Mouse (Mus musculus) limb, embryonic 11.5 days (tissue): ENCODE results near the gene Defb45. TPM values are rescaled to one million over a fixed set of nuclear protein-coding genes. Genes with fewer than 3 reads are reported as not detected.

ENCODE experiments used
- ATAC-seq: fragments of 200-750 bp; cut with Nextera tagmentation; 2 replicates; pipeline ENCODE4 v1.8.0; 2017; ENCODE audit warnings: low read depth; ENCODE audit not compliant: insufficient number of reproducible peaks, low FRiP score, low TSS enrichment
- DNase-seq: peaks from one replicate; pipeline ENCODE4 v3.0.0-alpha.2; 2015; ENCODE audit warnings: low spot score
- H3K27ac ChIP-seq: fragments of 300-500 bp; sonication (generic); replicated peaks from 2 replicates; pipeline ENCODE4 v1.5.1; 2014; ENCODE audit warnings: low read depth, mild to moderate bottlenecking, low read length
- H3K27me3 ChIP-seq: fragments of 300-500 bp; sonication (generic); 2 replicates; pipeline ENCODE4 v1.6.1; 2014; ENCODE audit warnings: mild to moderate bottlenecking, low read length, mixed read lengths; ENCODE audit not compliant: control insufficient read depth, insufficient read depth
- H3K36me3 ChIP-seq: fragments of 300-500 bp; sonication (generic); 2 replicates; pipeline ENCODE4 v1.6.1; 2014; ENCODE audit warnings: mild to moderate bottlenecking, low read length, moderate library complexity, mixed read lengths; ENCODE audit not compliant: control insufficient read depth, insufficient read depth
- H3K4me1 ChIP-seq: fragments of 300-500 bp; sonication (generic); 2 replicates; pipeline ENCODE4 v1.6.1; 2014; ENCODE audit warnings: low read length, mixed read lengths; ENCODE audit not compliant: control insufficient read depth, insufficient read depth
- H3K4me2 ChIP-seq: fragments of 300-500 bp; sonication (generic); 2 replicates; pipeline ENCODE4 v1.6.1; 2014; ENCODE audit warnings: low read depth, mild to moderate bottlenecking, moderate library complexity; ENCODE audit not compliant: severe bottlenecking
- H3K4me3 ChIP-seq: fragments of 300-500 bp; sonication (generic); 2 replicates; pipeline ENCODE4 v1.5.1; 2014; ENCODE audit warnings: low read depth, low read length
- H3K9ac ChIP-seq: fragments of 300-500 bp; sonication (generic); 2 replicates; pipeline ENCODE4 v1.6.1; 2014; ENCODE audit warnings: mild to moderate bottlenecking, low read length
- H3K9me3 ChIP-seq: fragments of 300-500 bp; sonication (generic); 2 replicates; pipeline ENCODE4 v1.6.1; 2016; ENCODE audit warnings: low read length; ENCODE audit not compliant: control insufficient read depth
- WGBS: fragments of 180-500 bp; shearing (Covaris S2); extraction: QIAGEN DNeasy Blood & Tissue Kit; methylation state at CpG from one replicate; pipeline ENCODE4 v1.1.7; 2014; 5-methylcytosine and 5-hydroxymethylcytosine counted together
- polyA plus RNA-seq: library from polyadenylated mRNA; unstranded; fragments of >200 nt; fragmentation: Nextera tagmentation; extraction: Ambion mirVana; gene quantifications from 2 replicates; pipeline ENCODE4 v1.2.1, GENCODE M21; 2014

Defb45 gene
- polyA plus RNA-seq: not detected in 2 replicates

DNA sequence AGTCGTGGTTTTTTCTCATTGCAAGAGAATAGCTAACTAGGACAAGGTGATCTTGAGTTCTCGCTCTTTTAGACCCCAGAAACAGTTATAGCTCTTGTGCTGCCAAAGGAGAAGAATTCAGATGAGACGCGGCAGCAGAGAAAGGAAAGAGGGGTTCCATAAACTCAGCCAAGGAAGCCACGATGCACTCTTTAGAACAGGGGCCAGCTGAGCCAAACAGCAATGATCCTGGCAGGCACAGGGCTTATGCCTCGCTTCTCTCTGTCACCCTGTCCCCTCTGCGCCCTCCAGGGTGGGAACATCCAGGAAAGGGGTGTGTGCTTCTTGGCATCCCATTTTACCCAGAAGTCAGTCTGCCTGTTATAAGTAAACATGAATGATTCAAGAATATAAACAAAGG lies at the start of gene Defb45:
Gene Defb45, minus strand, starts transcription at position 101 of the 400 bp plus-strand sequence.
- no peak within 1 kb of the TSS for H3K9ac ChIP-seq
- no peak for DNase-seq
- ATAC-seq: no peak
- H3K36me3 ChIP-seq: no peaks in the 10 kb centered on the region
- H3K4me3 ChIP-seq: no peak within 1 kb of the TSS
- H3K9me3 ChIP-seq: no peaks in the 10 kb centered on the region
- H3K27me3 ChIP-seq: no peaks in the 10 kb centered on the region
- no peak within 1 kb of the TSS for H3K27ac ChIP-seq
- WGBS: 66% methylated on average over 7 of the region's 7 CpGs
- H3K4me2 ChIP-seq: no peak within 1 kb of the TSS
- no peaks in the 10 kb centered on the region for H3K4me1 ChIP-seq

DNA sequence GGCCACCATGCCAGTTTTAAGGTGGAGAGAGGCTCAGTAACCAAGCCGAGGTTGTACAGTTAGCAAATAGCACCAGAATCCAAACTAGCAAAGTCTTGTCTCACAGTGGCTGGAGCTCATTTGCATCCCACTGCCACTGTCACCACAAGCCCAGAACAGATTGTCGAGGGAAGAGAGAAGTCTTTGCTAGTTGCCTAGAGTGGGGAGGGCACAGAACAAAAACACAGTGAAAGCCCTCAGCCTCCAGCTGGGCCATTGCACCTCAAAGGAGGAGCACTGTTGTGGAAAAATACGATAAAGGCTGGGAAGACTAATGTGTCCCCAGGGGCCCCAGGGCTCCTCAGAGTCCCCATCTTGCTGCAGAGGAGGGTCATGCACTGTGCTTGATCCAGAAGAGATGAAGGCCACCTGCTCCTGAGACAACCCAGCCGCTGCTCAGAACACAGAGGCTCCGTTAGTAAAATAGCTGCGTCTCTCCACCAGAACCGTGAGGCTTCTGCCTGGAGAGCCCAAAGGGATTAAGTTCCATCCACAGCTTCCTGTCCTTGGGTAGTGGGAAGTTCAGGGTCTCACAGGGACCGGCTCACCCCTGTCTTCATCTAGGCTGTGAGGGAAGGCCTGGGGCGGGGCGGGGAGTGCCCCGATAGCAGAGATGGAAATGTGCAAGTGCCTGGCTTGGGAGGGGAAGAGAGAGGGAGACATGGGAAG lies 40.4 kb upstream of the Defb45 start:
- no peak overlapping the region for H3K4me2 ChIP-seq
- H3K9ac ChIP-seq: no peak overlapping the region
- no peak for ATAC-seq
- no peak overlapping the region for H3K4me3 ChIP-seq
- H3K36me3 ChIP-seq: no peaks in the 10 kb centered on the region
- H3K4me1 ChIP-seq: no peaks in the 10 kb centered on the region
- WGBS: 40% methylated on average over 11 of the region's 11 CpGs
- H3K9me3 ChIP-seq: no peaks in the 10 kb centered on the region
- no peak for DNase-seq
- no peaks in the 10 kb centered on the region for H3K27me3 ChIP-seq
- no peak overlapping the region for H3K27ac ChIP-seq

DNA sequence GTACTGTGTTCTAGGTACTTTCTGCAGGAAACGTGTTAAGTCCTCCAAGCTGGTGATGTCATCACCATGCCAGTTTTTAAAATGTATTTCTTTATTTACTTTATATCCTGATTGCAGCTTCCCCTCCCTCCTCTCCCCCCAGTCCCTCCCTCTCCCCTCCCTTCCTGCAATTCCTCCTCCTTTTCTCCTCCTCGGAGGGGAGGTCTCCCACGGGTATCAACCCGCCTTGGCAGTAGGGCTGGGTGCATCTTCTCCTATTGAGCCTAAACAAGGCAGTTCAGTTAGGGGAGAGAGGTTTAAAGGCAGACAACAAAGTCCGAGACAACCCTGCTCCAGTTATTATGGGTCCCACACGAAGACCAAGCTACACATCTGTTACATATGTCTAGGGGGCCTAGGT lies 39.7 kb upstream of the Defb45 start:
- no peak overlapping the region for H3K9ac ChIP-seq
- H3K36me3 ChIP-seq: no peaks in the 10 kb centered on the region
- no peak overlapping the region for H3K4me2 ChIP-seq
- H3K4me3 ChIP-seq: no peak overlapping the region
- DNase-seq (no peak), ATAC-seq (no peak)
- H3K4me1 ChIP-seq: no peaks in the 10 kb centered on the region
- no peaks in the 10 kb centered on the region for H3K27me3 ChIP-seq
- no peak overlapping the region for H3K27ac ChIP-seq
- WGBS: 61% methylated on average over 6 of the region's 6 CpGs
- no peaks in the 10 kb centered on the region for H3K9me3 ChIP-seq

DNA sequence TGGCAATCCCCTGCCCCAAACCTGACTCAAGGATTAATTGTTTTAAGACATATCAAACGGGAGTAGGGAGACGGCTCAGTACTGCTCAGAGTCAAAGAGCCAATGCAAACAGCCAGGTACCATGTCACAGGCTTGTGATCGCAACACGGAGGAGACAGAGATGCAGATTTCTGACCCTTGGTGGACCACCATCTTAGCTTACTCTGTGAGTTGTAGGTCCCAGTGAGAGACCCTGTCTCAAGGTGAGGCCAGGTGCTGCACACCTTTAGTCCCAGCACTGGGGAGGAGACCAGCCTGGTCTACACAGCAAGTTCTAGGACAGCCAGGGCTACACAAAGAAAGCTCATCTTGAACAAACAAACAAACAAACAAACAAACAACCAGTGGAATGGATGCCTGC lies 38.2 kb upstream of the Defb45 start:
- peaks cover 3% of the 10 kb centered on the region; the same call in 1 of the 2 replicates for H3K4me1 ChIP-seq
- no peak overlapping the region for H3K4me3 ChIP-seq
- H3K36me3 ChIP-seq: no peaks in the 10 kb centered on the region
- H3K9ac ChIP-seq: no peak overlapping the region
- WGBS: 87% methylated on average over 4 of the region's 4 CpGs
- no peak for DNase-seq
- no peaks in the 10 kb centered on the region for H3K9me3 ChIP-seq
- no peak for ATAC-seq
- no peak overlapping the region for H3K4me2 ChIP-seq
- H3K27me3 ChIP-seq: no peaks in the 10 kb centered on the region
- H3K27ac ChIP-seq: no peak overlapping the region

DNA sequence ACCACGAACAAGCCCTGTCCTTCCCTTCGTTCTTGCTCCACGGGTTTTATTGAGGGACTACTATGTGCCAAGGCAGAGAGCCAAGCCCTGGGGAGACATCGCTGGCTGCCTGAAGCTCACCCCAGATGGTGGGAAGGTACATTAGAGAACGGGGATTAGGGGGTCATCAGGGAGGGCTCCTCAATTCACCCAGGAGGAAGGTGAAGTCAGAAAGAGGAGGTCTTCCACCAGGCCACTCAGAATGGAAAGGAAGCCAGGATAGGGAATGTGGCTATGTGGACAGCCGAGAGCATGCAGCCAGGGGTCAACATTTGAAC lies 37.8 kb upstream of the Defb45 start:
- H3K9ac ChIP-seq: no peak overlapping the region
- peaks cover 3% of the 10 kb centered on the region; the same call in 1 of the 2 replicates for H3K4me1 ChIP-seq
- H3K27ac ChIP-seq: no peak overlapping the region
- 89% methylated on average over 6 of the region's 6 CpGs for WGBS
- no peak overlapping the region for H3K4me3 ChIP-seq
- ATAC-seq (no peak), DNase-seq (no peak)
- no peak overlapping the region for H3K4me2 ChIP-seq
- no peaks in the 10 kb centered on the region for H3K9me3 ChIP-seq
- no peaks in the 10 kb centered on the region for H3K27me3 ChIP-seq
- H3K36me3 ChIP-seq: no peaks in the 10 kb centered on the region

DNA sequence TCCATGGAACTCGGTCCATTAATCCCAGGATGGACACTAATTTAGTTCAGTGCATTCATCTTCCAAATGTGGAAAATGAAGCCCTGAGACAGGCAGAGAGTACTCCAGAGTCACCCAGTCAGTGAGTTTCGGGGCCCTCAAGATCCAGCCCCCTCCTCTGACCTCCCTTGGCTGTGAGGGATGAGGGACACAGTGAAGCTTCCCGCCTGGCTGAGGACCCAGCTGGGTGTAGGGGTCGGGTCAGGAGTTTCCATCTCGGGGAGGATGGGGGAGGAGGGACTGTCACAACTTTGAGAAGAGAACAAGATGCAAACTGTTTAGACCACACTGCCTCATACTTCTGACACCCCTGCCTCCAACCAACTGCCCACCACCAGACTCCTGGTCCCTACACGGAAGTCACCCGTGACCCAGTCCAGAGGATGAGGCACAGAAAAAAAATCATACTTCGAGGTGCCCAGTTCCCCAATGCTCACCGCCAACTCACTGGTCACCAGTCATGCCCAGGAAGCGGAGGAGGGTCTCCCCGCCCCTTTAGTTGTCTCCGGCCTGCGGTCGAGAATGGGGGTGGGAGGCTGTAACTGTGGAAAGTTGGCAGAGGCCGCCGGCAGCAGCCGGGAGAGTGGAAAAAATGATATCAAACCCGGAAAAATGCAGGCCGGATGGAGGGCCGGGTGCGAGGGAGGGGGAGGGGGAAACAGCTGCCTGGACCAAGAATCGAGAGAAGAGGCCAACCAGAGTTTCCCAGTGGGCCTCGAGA lies 37.2 kb upstream of the Defb45 start:
- H3K36me3 ChIP-seq: no peaks in the 10 kb centered on the region
- H3K9ac ChIP-seq: no peak overlapping the region
- no peak overlapping the region for H3K4me2 ChIP-seq
- no peaks in the 10 kb centered on the region for H3K27me3 ChIP-seq
- ATAC-seq: no peak
- no peak for DNase-seq
- H3K4me3 ChIP-seq: no peak overlapping the region
- peaks cover 3% of the 10 kb centered on the region; the same call in 1 of the 2 replicates for H3K4me1 ChIP-seq
- 77% methylated on average over 23 of the region's 23 CpGs for WGBS
- no peaks in the 10 kb centered on the region for H3K9me3 ChIP-seq
- no peak overlapping the region for H3K27ac ChIP-seq

DNA sequence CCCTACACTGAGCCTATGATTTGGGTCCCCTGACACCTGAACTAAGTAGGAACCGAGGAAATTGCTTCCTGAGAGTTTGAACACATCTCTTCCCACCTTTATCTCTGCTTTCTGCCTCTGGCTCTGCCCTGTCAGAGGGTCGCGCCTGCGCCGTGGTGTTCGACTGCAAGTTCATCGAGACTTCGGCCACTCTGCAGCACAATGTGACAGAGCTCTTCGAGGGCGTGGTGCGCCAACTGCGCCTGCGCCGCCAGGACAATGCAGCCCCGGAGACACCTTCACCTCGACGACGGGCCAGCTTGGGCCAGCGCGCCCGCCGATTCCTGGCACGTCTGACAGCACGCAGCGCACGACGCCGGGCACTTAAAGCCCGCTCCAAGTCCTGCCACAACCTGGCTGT lies 35.1 kb upstream of the Defb45 start:
- Histone ChIP-seq H3K27ac (no peak overlapping the region), H3K4me2 (no peak overlapping the region), H3K4me1 (peaks cover 3% of the 10 kb centered on the region; the same call in 1 of the 2 replicates), H3K9me3 (no peaks in the 10 kb centered on the region), H3K36me3 (no peaks in the 10 kb centered on the region), H3K4me3 (no peak overlapping the region), H3K9ac (no peak overlapping the region), H3K27me3 (no peaks in the 10 kb centered on the region)
- WGBS: 73% methylated on average over 29 of the region's 29 CpGs
- ATAC-seq (no peak), DNase-seq (no peak)

DNA sequence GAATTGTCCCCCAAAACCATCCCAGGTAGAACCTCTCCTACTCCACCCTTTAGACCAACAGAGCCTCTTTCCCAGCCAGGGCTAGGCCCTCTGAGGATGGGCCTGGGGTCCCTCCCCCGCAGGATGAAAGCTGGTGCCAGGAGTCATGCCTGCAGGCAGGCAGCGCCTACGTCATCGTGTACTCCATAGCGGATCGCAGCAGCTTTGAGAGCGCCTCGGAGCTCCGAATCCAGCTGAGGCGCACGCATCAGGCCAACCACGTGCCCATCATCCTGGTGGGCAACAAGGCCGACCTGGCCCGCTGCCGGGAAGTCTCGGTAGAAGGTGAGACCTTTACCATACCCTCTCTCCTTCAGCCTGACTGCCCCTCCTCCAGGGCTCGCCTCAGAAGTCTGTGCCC lies 34.1 kb upstream of the Defb45 start:
- WGBS: 34% methylated on average over 17 of the region's 17 CpGs
- peak; percentile 44 for DNase-seq
- peak overlapping the region; percentile 37 for H3K4me2 ChIP-seq

More for the DNA sequence above, 34.1 kb upstream of the Defb45 start:
- H3K4me1 ChIP-seq: peaks cover 3% of the 10 kb centered on the region; the same call in 1 of the 2 replicates
- ATAC-seq: no peak
- peaks cover 8% of the 10 kb centered on the region; the same call in 1 of the 2 replicates for H3K27me3 ChIP-seq
- no peaks in the 10 kb centered on the region for H3K9me3 ChIP-seq
- no peak overlapping the region for H3K9ac ChIP-seq
- no peak overlapping the region for H3K27ac ChIP-seq
- H3K4me3 ChIP-seq: no peak overlapping the region
- H3K36me3 ChIP-seq: no peaks in the 10 kb centered on the region
